Mouse (Mus musculus): ENCODE data around the gene Catsper1. TPM values are rescaled to one million over a fixed set of nuclear protein-coding genes. Genes with fewer than 3 reads are reported as not detected.

Catsper1 gene
- polyA plus RNA-seq, 1 experiment from 2014 or later = not detected

DNA sequence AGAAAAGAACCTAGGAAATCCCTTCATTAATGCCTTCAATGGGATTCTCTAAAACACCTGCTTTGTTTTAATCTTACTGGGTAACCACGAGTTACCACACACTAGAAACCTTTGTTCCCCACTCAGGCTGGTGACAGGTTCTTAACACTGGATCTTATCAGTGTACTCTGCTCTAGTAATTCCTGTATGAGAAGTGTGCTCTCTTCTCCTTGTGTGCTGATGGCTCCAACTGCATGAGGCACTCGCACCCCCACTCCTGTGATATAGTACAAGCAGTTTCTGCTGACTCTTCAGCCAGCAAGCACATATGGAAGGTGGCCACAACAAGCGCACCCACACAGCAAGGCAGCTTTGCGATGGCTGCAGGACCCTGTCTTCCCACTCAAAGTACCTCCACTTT, 38.6 kb downstream of the Catsper1 start:
- Histone ChIP-seq H3K9me3 (replicated peaks; ENCODE audit: control insufficient read depth, low read length) (no peaks in the 10 kb centered on the region), H3K9ac (replicated peaks; ENCODE audit: low read length) (no peak overlapping the region), H3K36me3 (replicated peaks; ENCODE audit: control insufficient read depth, insufficient read depth, low read depth, low read length) (peaks cover 22% of the 10 kb centered on the region), H3K4me2 (ENCODE audit: low read depth, low read length) (no peak overlapping the region), H3K27me3 (ENCODE audit: control insufficient read depth, insufficient read depth, low read length) (no peaks in the 10 kb centered on the region), H3K4me3 (ENCODE audit: low read depth, low read length) (no peak overlapping the region), H3K27ac (replicated peaks; ENCODE audit: low read depth, low read length) (no peak overlapping the region), H3K4me1 (ENCODE audit: control insufficient read depth, insufficient read depth, low read length) (no peaks in the 10 kb centered on the region)
- WGBS = 82% methylated on average over 4 of the region's 4 CpGs
- DNase-seq (ENCODE audit: low spot score) (no peak), ATAC-seq (replicated peaks; ENCODE audit: insufficient number of reproducible peaks, low FRiP score, low TSS enrichment, low read depth) (no peak)

DNA sequence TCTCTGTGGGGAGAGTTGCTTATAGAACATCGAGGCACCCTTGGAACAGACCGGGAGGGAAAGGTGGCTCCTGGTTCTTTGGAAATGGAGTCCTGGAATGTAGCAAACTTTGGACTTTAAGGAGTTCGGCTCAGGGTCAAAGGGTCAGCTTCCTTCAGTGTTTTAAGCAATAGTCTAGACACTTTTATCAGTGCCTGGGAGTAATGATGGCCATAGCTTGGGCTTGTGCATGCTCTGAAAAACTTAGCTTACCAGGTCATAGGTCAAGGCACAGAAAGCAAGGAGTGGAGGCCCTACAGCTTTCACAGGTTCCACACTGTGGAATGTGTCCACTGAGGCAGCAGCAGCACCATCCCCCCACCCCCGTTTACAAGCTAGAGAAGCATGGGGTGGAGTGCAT, 39.2 kb downstream of the Catsper1 start:
- peaks cover 21% of the 10 kb centered on the region for H3K36me3 ChIP-seq (replicated peaks; ENCODE audit: control insufficient read depth, insufficient read depth, low read depth, low read length)
- WGBS = 76% methylated on average over 4 of the region's 4 CpGs

DNA sequence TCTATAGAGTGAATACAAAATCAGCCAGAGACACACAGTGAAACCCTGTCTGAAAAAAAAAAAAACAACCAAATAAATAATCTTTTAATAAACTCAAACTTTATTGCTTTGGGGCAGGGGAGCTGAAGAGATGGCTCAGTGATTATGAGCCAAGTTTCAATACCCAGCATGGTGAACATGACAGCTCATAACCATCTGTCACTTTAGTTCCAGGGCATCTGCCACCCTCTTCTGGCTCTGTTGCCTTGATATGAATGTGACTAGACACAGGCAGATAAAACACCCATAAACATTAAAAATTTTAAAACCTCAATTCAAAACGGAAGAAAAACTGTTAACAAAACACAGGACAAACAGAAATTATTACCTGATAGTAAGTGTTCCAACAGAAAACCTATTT, 41.9 kb downstream of the Catsper1 start:
- Histone ChIP-seq H3K4me1 (ENCODE audit: control insufficient read depth, insufficient read depth, low read length) (no peaks in the 10 kb centered on the region), H3K4me2 (ENCODE audit: low read depth, low read length) (no peak overlapping the region), H3K4me3 (ENCODE audit: low read depth, low read length) (no peak overlapping the region), H3K9me3 (replicated peaks; ENCODE audit: control insufficient read depth, low read length) (no peaks in the 10 kb centered on the region), H3K27ac (replicated peaks; ENCODE audit: low read depth, low read length) (no peak overlapping the region), H3K9ac (replicated peaks; ENCODE audit: low read length) (no peak overlapping the region), H3K36me3 (replicated peaks; ENCODE audit: control insufficient read depth, insufficient read depth, low read depth, low read length) (peaks cover 20% of the 10 kb centered on the region), H3K27me3 (ENCODE audit: control insufficient read depth, insufficient read depth, low read length) (no peaks in the 10 kb centered on the region)
- DNase-seq (ENCODE audit: low spot score) (no peak), ATAC-seq (replicated peaks; ENCODE audit: insufficient number of reproducible peaks, low FRiP score, low TSS enrichment, low read depth) (no peak)
- WGBS = 98% methylated on average over 1 of the region's 1 CpGs

More for the DNA sequence above, 39.2 kb downstream of the Catsper1 start:
- no peak for DNase-seq (ENCODE audit: low spot score)
- Histone ChIP-seq H3K4me2 (ENCODE audit: low read depth, low read length) (no peak overlapping the region), H3K9ac (replicated peaks; ENCODE audit: low read length) (no peak overlapping the region), H3K27ac (replicated peaks; ENCODE audit: low read depth, low read length) (no peak overlapping the region), H3K4me1 (ENCODE audit: control insufficient read depth, insufficient read depth, low read length) (no peaks in the 10 kb centered on the region), H3K4me3 (ENCODE audit: low read depth, low read length) (no peak overlapping the region), H3K9me3 (replicated peaks; ENCODE audit: control insufficient read depth, low read length) (no peaks in the 10 kb centered on the region), H3K27me3 (ENCODE audit: control insufficient read depth, insufficient read depth, low read length) (no peaks in the 10 kb centered on the region)
- ATAC-seq (replicated peaks; ENCODE audit: insufficient number of reproducible peaks, low FRiP score, low TSS enrichment, low read depth) = no peak

DNA sequence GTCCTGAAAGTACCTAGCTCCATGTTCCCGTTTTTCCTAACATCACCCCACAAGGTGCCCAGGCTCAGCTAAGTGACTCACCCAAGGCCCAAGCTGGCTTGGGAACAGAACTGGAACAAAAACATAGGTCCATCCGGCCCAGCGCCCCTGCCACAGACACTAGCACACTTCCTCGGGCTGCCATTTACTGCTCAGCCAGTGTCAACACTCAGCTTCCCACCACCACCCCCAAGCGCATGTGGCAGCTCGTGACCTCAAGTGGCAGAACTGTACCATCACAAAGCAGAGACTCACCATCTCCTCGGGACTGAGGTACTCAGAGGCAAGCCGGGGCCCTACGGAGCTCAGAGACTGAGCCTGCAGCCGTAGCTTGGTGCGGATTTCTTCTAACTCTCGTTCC, 47.8 kb downstream of the Catsper1 start:
- H3K27me3 ChIP-seq (ENCODE audit: control insufficient read depth, insufficient read depth, low read length) = no peaks in the 10 kb centered on the region
- H3K9me3 ChIP-seq (replicated peaks; ENCODE audit: control insufficient read depth, low read length) = no peaks in the 10 kb centered on the region
- H3K9ac ChIP-seq (replicated peaks; ENCODE audit: low read length) = no peak overlapping the region
- H3K36me3 ChIP-seq (replicated peaks; ENCODE audit: control insufficient read depth, insufficient read depth, low read depth, low read length) = peaks cover 34% of the 10 kb centered on the region
- H3K4me2 ChIP-seq (ENCODE audit: low read depth, low read length) = no peak overlapping the region
- H3K4me1 ChIP-seq (ENCODE audit: control insufficient read depth, insufficient read depth, low read length) = no peaks in the 10 kb centered on the region
- DNase-seq (ENCODE audit: low spot score) (no peak), ATAC-seq (replicated peaks; ENCODE audit: insufficient number of reproducible peaks, low FRiP score, low TSS enrichment, low read depth) (no peak)
- H3K27ac ChIP-seq (replicated peaks; ENCODE audit: low read depth, low read length) = no peak overlapping the region
- no peak overlapping the region for H3K4me3 ChIP-seq (ENCODE audit: low read depth, low read length)
- WGBS = 95% methylated on average over 12 of the region's 12 CpGs

DNA sequence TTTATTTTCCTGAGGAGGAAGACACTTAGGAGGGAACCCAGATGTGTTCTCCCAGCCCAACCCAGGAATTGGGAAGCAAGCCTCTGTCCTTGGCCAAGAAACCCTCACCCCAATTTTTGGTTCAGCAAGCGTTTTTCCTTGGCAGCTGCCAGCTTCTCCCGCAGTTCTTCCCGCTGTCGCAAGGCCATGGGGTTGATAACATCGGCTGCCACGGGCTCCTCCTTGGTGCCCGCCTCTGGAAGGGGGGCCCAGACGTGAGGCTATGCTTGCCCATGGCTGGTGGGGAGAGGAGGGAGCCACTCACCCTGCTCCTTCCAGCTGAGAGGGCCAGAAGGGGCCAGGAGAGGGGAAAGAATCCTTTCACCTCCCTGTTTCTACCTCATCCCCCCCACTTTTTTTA, 49.2 kb downstream of the Catsper1 start:
- H3K9ac ChIP-seq (replicated peaks; ENCODE audit: low read length) = no peak overlapping the region
- no peak overlapping the region for H3K4me3 ChIP-seq (ENCODE audit: low read depth, low read length)
- WGBS = 80% methylated on average over 8 of the region's 8 CpGs
- H3K4me1 ChIP-seq (ENCODE audit: control insufficient read depth, insufficient read depth, low read length) = peaks cover 6% of the 10 kb centered on the region
- H3K27me3 ChIP-seq (ENCODE audit: control insufficient read depth, insufficient read depth, low read length) = no peaks in the 10 kb centered on the region
- peaks cover 29% of the 10 kb centered on the region for H3K36me3 ChIP-seq (replicated peaks; ENCODE audit: control insufficient read depth, insufficient read depth, low read depth, low read length)
- H3K9me3 ChIP-seq (replicated peaks; ENCODE audit: control insufficient read depth, low read length) = no peaks in the 10 kb centered on the region
- H3K4me2 ChIP-seq (ENCODE audit: low read depth, low read length) = no peak overlapping the region
- DNase-seq (ENCODE audit: low spot score) (no peak), ATAC-seq (replicated peaks; ENCODE audit: insufficient number of reproducible peaks, low FRiP score, low TSS enrichment, low read depth) (no peak)
- H3K27ac ChIP-seq (replicated peaks; ENCODE audit: low read depth, low read length) = no peak overlapping the region

DNA sequence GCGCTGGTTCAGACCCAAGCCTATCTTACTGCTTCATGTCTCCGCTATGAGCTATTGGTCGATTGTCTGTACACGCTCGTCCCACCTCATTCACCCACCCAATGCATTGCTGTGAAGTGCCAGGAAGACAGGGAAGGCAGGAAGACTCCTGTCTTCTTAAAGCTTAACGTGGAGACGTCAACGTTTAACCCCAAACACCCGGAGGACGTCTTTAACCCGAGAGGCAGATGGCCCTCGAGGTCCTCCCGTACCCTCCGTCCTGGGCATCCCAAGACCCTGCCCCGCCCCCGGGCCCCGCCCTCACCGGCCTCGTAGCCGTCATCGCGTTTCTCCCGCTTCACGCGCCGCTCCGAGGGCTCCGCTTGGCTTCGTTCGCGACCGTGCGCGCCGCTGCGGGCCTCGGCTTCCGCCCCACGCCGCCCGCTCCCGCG, 52.5 kb downstream of the Catsper1 start:
- 0 out of 2 replicates have a peak, but pooled peaks have one; percentile 58 for ATAC-seq (replicated peaks; ENCODE audit: insufficient number of reproducible peaks, low FRiP score, low TSS enrichment, low read depth)
- Histone ChIP-seq H3K4me3 (ENCODE audit: low read depth, low read length) (peak overlapping the region; percentile 96), H3K36me3 (replicated peaks; ENCODE audit: control insufficient read depth, insufficient read depth, low read depth, low read length) (peaks cover 12% of the 10 kb centered on the region), H3K9ac (replicated peaks; ENCODE audit: low read length) (peak overlapping the region; percentile 86), H3K27me3 (ENCODE audit: control insufficient read depth, insufficient read depth, low read length) (no peaks in the 10 kb centered on the region), H3K9me3 (replicated peaks; ENCODE audit: control insufficient read depth, low read length) (no peaks in the 10 kb centered on the region), H3K4me1 (ENCODE audit: control insufficient read depth, insufficient read depth, low read length) (peaks cover 6% of the 10 kb centered on the region), H3K4me2 (ENCODE audit: low read depth, low read length) (peak overlapping the region; percentile 59), H3K27ac (replicated peaks; ENCODE audit: low read depth, low read length) (no peak overlapping the region; the same call in 1 of the 2 replicates)
- DNase-seq (ENCODE audit: low spot score) = peak; percentile 29
- under 1% methylated on average over 43 of the region's 43 CpGs for WGBS

DNA sequence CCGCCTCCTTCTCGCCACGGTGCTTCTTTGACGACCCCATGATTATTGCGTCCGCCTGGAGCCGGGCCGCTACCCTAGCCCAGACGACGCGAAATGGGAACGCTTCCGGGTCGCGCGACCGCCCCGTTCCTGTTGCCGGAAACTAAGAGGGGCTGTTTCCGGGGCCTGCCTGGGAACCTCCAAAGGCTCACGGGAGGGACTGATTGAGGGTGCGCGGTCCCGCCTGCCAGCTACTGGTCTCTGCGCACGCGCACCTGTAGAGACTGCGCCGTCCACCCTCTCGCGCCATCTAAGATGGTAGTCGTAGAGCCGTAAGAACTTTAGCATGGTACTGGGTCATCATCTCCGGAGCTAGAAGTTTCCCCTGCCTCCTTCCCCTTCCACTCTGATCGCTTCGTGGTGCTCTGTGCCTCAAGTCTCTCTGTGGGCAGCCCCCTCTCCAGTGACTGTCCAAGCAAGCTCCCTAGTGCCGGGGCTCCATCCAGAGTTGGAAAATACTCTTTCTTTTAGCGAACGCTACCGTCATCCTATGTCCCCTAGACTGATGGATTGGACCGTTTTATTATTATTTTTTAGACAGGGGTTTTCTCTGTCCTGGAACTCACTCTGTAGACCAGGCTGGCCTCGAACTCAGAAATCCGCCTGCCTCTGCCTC, 53.2 kb downstream of the Catsper1 start, which contains the start of gene Sart1:
TSS of gene Sart1 (minus strand) at position 116 of the 655 bp plus-strand sequence.
- DNase-seq (ENCODE audit: low spot score) (peak; percentile 98), ATAC-seq (replicated peaks; ENCODE audit: insufficient number of reproducible peaks, low FRiP score, low TSS enrichment, low read depth) (peak; percentile 90)
- peaks cover 6% of the 10 kb centered on the region for H3K4me1 ChIP-seq (ENCODE audit: control insufficient read depth, insufficient read depth, low read length)
- 2% methylated on average over 43 of the region's 43 CpGs for WGBS
- no peak within 1 kb of the TSS; the same call in 1 of the 2 replicates for H3K27ac ChIP-seq (replicated peaks; ENCODE audit: low read depth, low read length)
- no peaks in the 10 kb centered on the region for H3K9me3 ChIP-seq (replicated peaks; ENCODE audit: control insufficient read depth, low read length)
- H3K27me3 ChIP-seq (ENCODE audit: control insufficient read depth, insufficient read depth, low read length) = no peaks in the 10 kb centered on the region
- H3K4me2 ChIP-seq (ENCODE audit: low read depth, low read length) = peak within 1 kb of the TSS; percentile 59
- H3K9ac ChIP-seq (replicated peaks; ENCODE audit: low read length) = peak within 1 kb of the TSS; percentile 86
- H3K4me3 ChIP-seq (ENCODE audit: low read depth, low read length) = peak within 1 kb of the TSS; percentile 96
- peaks cover 6% of the 10 kb centered on the region for H3K36me3 ChIP-seq (replicated peaks; ENCODE audit: control insufficient read depth, insufficient read depth, low read depth, low read length)

DNA sequence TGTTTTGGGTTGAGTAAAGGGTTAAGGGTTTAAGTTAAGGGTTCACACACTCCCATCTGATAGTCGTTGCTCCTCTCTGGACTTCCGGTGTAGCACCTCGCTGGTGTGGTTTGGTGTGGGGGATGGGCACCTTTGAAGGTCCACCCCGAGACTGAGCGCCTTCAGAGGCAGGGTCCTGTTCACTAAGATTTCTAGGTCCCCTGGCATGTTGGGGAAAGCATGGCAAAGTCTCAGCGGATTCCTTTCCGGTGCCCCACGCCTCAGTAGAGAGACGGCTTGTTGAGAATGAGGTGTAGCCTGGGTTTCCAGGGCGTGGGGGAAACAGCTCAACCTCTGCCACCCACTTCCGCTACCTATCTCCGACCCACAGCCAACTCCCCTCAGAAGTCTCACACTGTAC, 54.1 kb downstream of the Catsper1 start:
- no peaks in the 10 kb centered on the region; the same call in 1 of the 2 replicates for H3K27me3 ChIP-seq (ENCODE audit: control insufficient read depth, insufficient read depth, low read length)
- DNase-seq (ENCODE audit: low spot score) (peak; percentile 10), ATAC-seq (replicated peaks; ENCODE audit: insufficient number of reproducible peaks, low FRiP score, low TSS enrichment, low read depth) (no peak)
- H3K4me3 ChIP-seq (ENCODE audit: low read depth, low read length) = peak overlapping the region; percentile 96
- H3K9me3 ChIP-seq (replicated peaks; ENCODE audit: control insufficient read depth, low read length) = no peaks in the 10 kb centered on the region
- no peak overlapping the region for H3K27ac ChIP-seq (replicated peaks; ENCODE audit: low read depth, low read length)
- H3K4me1 ChIP-seq (ENCODE audit: control insufficient read depth, insufficient read depth, low read length) = peaks cover 6% of the 10 kb centered on the region
- peak overlapping the region; percentile 54 for H3K4me2 ChIP-seq (ENCODE audit: low read depth, low read length)
- H3K36me3 ChIP-seq (replicated peaks; ENCODE audit: control insufficient read depth, insufficient read depth, low read depth, low read length) = peaks cover 3% of the 10 kb centered on the region; the same call in 1 of the 2 replicates
- 36% methylated on average over 12 of the region's 12 CpGs for WGBS
- peak overlapping the region; percentile 86 for H3K9ac ChIP-seq (replicated peaks; ENCODE audit: low read length)
